Mouse (Mus musculus) ovary, adult 18-20 months (tissue): ENCODE measurements around the gene Pip4k2a.
"Not testable (repeated sequence)": the region's sequence is repeated elsewhere in the genome, so short reads cannot be mapped to it uniquely, and the experiment has no call there.

Source experiments
- DNase-seq: peaks from one replicate; pipeline ENCODE4 v3.0.0; 2022; ENCODE audit warnings: low spot score, mixed read lengths

The Pip4k2a gene

GRCm38 (mm10) chr2:18998054-18998478 lies at the start of gene Pip4k2a, which contains the start of gene 4930426L09Rik:
Pip4k2a (minus strand) TSS chr2:18998126.
4930426L09Rik (plus strand) TSS chr2:18998343.
- DNase-seq, result peak; percentile 89

GRCm38 (mm10) chr2:19037907-19038570 lies 40.1 kb upstream of the Pip4k2a start:
- no peak for DNase-seq

GRCm38 (mm10) chr2:19037430-19037829 lies 39.5 kb upstream of the Pip4k2a start:
- no peak for DNase-seq

GRCm38 (mm10) chr2:19024807-19025206 lies 26.9 kb upstream of the Pip4k2a start:
- no peak for DNase-seq

- no peak for DNase-seq
Observed at GRCm38 (mm10) chr2:19018034-19018433, 20.1 kb upstream of the Pip4k2a start.

- DNase-seq, result no peak
Observed at GRCm38 (mm10) chr2:19016839-19017238, 18.9 kb upstream of the Pip4k2a start.

GRCm38 (mm10) chr2:19016348-19016747 lies 18.4 kb upstream of the Pip4k2a start:
- no peak for DNase-seq

GRCm38 (mm10) chr2:19011443-19011842 lies 13.5 kb upstream of the Pip4k2a start:
- no peak for DNase-seq

- DNase-seq, result not testable (repeated sequence)
Observed at GRCm38 (mm10) chr2:19010541-19010940, 12.6 kb upstream of the Pip4k2a start.

GRCm38 (mm10) chr2:19007580-19007979 lies 9.7 kb upstream of the Pip4k2a start:
- DNase-seq, result no peak

GRCm38 (mm10) chr2:19006124-19006523 lies 8.2 kb upstream of the Pip4k2a start:
- DNase-seq, result no peak

- DNase-seq, result peak; percentile 16
Observed at GRCm38 (mm10) chr2:19004801-19005200, 6.9 kb upstream of the Pip4k2a start.

- no peak for DNase-seq
Observed at GRCm38 (mm10) chr2:18999395-18999794, 1.5 kb upstream of the Pip4k2a start.

GRCm38 (mm10) chr2:18997387-18997971 lies 447 bp downstream of the Pip4k2a start:
- peak; percentile 8 for DNase-seq

GRCm38 (mm10) chr2:18996451-18997211 lies 1.3 kb downstream of the Pip4k2a start:
- DNase-seq, result peak; percentile 20

GRCm38 (mm10) chr2:18992512-18993510 lies 5.1 kb downstream of the Pip4k2a start:
- no peak for DNase-seq

GRCm38 (mm10) chr2:18988885-18989284 lies 9.0 kb downstream of the Pip4k2a start:
- no peak for DNase-seq

GRCm38 (mm10) chr2:18985506-18985905 lies 12.4 kb downstream of the Pip4k2a start:
- no peak for DNase-seq

GRCm38 (mm10) chr2:18984095-18984847 lies 13.7 kb downstream of the Pip4k2a start:
- DNase-seq, result no peak

- DNase-seq, result no peak
Observed at GRCm38 (mm10) chr2:18983546-18983945, 14.4 kb downstream of the Pip4k2a start.

GRCm38 (mm10) chr2:18982581-18982980 lies 15.3 kb downstream of the Pip4k2a start:
- no peak for DNase-seq
